Mouse (Mus musculus): ENCODE data around the gene Npcd. TPM values are rescaled to one million over a fixed set of nuclear protein-coding genes. Genes with fewer than 3 reads are reported as not detected.

The Npcd gene
- total RNA-seq, 2 experiments from 2014 or later = 0.55 TPM; not detected in 1

DNA sequence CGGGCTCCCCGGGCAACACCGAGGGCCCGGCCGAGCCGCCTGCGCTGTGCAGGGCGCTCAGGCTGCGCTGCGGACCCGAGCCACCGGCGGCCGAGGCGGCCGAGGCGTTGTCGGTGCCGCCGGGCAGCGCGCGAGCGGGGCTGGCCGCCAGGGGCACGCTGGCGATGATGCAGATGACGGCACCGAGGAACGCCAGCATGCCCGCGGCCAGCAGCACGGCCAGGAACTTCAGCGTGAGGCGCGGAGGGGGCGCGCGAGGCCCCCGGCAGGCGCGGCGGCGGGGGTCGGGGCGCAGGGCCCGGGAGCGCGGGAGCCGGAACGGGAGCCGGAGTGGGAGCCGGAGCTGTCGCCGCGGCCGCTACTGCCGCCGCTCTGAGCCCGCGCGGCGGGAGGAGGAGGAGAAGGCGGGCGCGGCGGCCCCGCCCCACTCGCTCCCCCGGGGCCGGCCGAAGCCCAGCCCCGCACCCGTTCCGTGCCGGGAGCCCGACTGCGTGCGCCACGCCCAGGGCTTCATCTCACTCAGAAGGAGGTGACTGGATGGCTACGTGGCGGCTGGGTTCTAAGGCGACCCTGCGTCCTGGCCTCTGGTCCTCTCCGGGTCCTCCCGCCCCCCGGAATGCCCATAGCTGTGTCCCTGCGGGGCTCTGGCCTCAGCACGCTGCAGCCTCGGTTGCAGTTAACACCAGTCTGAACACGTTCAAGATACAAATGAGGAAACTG is 29.5 kb downstream of the Npcd start, which contains the start of gene Nptxr:
Gene Nptxr (minus strand): TSS at position 415 of the 720 bp plus-strand sequence.
- peak; percentile 30 for DNase-seq (ENCODE audit: low spot score)

DNA sequence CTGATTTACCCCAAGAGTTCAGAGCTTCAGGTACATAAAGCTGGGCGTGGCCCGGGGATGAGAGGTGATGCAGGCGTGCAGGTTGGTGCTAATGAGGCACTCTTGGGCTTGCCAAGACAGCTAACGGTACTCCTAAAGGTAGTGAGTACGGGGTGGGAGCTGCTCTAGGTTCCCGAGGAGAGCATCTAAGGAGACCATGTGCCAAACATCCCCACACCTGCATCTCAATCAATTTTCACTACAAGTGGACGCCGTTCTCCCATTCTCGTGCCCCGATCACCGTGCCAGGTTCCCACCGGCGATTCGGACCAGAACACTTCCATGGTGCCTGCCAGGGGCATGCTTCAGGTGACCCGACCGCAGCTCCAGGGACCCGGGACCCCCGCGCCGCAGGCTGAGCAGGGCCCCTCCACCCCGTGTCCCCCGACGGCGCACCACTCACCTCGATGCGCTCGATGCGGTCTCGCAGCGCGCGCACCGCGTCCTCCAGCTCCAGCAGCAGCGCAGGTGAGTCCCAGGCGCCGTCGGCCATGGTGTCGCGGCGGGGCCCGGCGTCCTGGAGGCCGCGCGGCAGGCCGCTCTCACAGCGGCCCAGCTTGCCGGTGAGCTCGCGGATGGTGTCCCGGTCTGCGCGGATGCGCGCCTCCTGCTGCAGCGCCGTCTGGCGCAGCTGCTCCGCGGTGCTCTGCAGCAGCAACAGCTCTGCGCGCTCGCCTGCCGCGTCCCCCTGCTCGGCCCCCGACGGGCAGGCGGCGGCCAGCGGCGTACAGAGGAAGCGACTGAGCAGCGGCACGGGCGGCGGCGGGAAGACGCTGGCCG is 30.3 kb downstream of the Npcd start:
- no peak for DNase-seq (ENCODE audit: low spot score)

DNA sequence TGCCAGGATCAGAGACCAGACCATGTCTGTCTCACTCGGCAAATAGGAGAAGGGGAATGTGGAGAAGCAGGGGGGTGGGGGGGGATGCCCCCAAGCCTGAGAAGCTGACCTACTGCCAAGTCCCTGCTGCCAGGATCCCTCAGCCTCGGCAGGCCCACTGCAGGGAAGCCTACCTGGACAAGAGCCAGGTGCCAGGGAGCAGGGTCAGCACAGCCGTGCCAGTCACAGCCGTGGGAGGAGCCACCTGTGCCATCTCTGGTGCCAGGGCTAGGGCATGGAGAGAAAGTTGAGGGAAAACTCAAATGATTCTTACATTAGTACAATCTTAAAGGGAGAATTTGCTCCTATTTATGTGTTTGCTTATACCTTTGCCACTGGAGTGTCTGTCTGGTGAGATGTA is 31.7 kb downstream of the Npcd start:
- DNase-seq (ENCODE audit: low spot score) = no peak

DNA sequence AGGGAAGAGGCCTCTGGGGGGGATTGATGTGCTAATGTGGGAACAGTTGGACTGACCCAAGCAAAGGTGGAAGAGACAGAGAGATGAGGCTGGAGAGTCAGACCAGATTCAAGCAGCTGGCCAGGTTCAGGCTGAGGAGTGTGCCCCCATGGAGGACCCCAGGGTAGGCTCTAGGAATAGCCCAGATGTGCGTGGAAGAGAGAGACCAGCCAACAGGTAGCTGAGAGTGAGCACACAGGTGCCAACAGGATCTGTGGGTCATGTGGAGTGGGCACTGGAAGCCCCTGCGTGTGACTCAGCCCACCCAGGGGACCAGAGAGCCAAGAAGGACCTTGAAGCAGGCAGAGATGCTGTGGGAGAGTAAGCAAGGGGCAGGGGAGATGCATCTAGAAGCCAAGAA is 32.4 kb downstream of the Npcd start:
- DNase-seq (ENCODE audit: low spot score) = no peak

DNA sequence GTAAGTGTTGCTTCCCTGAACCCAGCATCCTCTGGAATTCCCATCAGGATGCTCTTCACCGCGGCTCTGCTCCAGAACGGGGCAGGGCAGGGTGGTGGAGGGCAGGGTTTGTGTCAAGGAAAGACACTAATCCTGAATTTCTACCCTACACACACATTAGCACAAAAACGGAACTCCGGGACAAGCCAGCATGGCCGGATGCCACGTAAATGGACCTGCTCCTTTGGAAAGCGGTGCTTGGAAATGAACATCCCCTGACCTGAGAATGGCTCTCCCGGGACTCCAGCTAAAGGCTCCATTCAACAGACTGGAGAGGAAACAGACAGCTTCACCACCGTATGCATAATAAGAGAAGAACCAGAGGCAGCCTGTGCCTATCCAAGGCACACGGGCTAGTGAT is 33.3 kb downstream of the Npcd start:
- DNase-seq (ENCODE audit: low spot score) = no peak

DNA sequence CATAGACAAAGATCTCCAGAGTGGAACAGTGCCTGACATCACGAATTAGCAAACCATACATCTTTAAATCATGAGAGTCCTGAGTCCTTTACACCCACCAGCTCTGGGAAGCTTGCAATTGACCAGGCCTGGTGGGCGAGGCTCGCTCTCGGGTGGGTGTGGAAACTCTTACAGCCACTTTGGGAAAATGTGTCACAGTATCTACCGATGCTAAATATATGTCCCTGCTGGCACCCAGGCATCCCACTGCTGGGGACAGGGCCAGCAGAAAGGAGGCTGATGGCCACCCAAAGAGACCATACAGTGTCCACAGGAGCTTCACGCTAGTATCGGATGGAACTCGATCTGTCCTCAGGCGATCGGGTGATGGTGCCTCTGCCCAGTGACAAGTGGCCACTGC is 35.4 kb downstream of the Npcd start:
- DNase-seq (ENCODE audit: low spot score) = no peak

DNA sequence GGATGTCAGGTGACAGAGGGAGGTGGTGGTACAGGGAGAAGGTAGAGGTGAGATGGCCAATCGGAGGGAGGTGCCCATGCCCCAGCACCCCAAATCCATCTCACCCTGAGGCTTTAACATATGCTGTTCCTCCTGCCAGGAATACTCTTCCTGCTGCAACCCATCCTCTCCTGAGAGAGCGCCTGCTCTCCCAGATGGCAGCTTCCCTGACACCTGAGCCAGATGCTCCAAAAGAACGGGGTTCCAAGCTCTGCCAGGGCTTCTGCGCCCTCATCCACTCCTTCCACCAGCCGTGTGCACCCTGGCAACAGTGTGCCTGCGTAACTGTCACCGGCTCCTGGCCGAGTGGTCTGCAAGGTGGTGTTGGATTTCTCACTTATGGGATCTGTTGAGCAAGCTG is 36.4 kb downstream of the Npcd start:
- DNase-seq (ENCODE audit: low spot score) = no peak

DNA sequence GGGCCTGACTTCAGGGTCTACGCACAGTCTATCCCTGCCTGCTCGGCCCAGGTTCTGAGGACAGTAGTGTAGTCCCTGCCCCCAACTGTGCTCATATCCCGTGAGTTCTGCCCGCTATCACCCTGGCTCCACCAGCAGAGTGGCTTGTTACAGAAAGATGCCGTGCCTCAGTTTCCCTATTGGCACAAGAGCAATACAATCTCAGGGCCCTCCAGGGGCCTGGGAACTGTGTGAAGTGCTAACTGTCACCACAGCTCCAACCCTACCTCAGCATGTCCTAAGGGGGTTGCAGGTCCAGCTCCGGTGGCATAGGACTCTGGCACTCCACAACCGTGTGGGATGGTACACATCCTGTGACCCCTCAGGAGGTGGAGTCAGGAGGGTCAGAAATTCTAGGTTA is 36.9 kb downstream of the Npcd start:
- no peak for DNase-seq (ENCODE audit: low spot score)

DNA sequence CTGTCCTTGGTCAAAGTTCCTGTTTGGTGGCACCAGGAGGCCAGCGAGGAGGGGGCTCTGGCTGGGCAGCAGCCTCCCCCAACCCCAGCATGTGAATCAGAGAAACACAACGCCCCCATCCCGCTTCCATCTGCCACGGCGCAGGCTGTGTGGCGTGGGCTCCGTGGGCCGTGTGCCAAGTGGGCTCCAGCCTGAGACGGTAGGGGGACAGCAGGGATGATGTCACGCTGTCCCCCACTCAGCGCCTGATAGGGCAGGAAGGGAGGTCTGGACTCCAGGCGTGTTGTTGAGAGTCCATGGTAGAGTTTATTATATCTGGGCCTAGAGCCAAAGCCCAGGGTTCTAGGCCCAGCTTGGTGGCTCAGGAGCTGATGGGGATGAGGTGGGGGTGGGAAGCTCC is 37.8 kb downstream of the Npcd start:
- DNase-seq (ENCODE audit: low spot score) = no peak

DNA sequence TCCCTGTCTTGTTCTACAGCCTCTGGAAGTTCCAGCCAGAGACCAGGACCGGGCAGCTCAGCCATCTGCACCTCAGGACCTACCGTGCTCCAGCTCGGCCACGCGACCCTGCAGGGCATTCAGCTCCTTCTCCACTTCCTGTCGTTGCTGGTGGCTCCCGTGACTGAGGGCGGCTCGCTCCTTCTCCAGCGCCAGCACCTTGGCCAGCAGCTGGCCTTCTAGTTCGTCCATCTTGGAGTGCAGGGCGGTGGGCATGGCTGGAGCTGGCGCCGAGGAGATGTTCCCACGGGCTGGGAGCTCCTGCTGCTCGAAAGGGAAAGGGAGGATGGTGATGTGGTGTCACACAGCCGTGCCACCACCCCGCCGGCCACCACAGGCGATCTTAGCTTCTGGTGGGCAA is 39.9 kb downstream of the Npcd start:
- DNase-seq (ENCODE audit: low spot score) = no peak

DNA sequence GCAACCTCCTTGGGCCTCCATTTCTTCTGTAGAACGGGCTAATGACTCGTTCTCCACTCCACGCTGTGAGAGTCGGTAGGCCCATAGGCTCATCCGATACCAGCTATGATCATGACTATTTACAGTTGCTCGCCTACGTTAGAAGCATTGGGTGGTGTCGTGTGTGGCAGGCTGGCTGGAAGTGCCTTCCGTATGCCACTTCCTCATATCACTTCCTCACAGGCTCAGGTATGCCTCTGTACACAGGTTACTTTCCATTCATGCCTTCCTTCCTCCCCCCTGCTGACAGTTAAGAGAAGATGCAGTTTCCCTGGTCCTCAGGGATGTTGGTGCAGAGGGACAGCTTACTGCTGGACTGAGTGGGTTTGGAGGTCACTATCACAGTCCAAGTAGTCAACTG is 41.0 kb downstream of the Npcd start:
- DNase-seq (ENCODE audit: low spot score) = no peak

DNA sequence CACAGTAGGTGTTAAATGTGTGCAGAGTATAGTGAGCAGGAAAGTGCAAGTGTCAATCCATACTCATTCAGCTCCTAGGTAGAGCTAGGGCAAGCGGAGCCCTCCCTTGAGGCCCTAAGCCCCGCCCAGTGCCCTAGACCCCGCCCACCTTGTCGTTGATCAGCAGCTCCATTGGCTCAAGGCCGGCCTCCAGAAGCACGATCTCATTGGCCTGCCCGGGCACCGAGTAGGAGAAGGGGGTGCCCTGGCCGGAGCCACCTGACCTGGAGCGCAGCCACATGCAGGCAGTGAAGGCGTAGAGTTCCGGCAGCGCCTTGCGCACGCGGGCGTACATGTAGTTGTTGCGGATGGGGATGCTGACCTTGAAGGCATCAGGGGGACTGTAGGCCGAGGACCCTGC is 41.6 kb downstream of the Npcd start:
- no peak for DNase-seq (ENCODE audit: low spot score)

DNA sequence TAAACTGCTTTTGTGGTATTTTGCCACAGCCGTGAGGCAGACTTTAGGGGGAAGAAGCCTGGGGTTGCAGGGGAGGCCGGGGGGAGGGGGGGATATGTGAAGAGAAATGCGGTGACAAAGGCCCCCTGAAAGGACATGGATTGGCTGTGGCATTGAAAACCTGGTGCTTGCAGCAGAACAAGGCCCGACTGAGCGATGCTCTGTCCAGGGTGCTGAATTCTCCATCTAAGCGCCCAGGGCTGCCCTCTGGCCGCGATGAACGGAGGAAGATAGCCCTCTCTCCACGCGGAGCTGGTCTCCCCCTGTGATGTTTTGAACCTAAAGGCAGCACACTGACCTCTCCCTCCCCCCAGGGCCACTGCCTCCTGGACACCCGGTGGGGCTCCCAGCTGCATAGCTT is 42.5 kb downstream of the Npcd start:
- DNase-seq (ENCODE audit: low spot score) = no peak

DNA sequence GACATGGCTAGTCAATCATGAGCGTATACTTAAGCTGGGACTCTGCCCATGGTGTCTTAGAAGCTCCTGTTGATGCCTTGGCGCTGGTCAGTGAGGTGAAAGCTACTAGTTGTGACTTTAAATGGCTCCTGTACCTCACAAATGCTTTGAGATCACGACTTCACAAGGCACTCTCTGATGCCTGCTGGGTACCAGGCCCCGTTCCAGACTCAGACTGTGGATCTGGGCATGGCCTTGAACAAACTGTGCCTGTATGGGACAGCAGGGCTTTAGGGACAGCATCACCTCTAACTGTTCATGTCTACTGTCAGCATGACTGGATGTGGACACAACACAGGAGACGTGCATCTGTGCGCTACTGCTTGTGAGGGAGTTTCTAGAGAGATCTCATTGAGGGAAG is 43.1 kb downstream of the Npcd start:
- DNase-seq (ENCODE audit: low spot score) = no peak

DNA sequence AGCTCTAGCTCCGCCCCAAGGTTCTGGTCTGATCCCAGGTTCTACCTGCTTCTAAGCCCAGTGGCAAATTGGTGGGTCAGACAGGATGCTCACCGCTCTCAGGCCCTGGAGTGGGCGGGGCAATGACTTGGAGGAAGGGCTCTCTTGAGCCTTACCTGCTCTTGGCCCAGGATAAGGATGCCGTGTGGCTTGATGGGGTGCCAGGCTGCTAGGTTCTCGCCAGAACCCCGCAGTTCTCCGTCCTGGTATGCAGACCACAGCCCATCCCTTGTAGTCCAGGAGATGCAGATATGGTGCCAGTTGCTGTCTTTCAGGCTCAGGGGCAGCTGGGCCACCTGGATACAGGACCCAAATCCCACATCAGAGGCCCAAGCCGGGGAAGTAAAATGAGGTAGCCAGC is 43.9 kb downstream of the Npcd start:
- DNase-seq (ENCODE audit: low spot score) = no peak

DNA sequence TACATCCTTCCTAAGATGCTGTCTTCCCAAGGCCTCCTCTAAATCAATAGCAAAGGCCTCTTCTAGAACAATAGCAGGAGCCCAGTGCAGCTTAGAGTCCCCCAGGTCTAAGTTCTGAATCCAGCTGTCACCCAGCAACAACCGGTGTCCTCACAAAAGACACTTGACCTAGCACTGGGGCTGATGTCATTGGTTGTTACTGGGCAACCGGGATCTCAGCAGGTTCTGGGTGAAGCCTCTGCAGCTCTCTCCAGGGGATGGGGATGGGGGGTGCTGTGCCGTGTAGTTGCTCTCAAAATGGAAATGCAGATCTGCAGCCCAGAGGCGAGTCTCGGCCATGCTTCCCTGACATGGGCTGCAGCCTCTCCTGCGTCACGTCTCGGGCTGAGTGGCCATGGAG is 46.2 kb downstream of the Npcd start:
- no peak for DNase-seq (ENCODE audit: low spot score)

DNA sequence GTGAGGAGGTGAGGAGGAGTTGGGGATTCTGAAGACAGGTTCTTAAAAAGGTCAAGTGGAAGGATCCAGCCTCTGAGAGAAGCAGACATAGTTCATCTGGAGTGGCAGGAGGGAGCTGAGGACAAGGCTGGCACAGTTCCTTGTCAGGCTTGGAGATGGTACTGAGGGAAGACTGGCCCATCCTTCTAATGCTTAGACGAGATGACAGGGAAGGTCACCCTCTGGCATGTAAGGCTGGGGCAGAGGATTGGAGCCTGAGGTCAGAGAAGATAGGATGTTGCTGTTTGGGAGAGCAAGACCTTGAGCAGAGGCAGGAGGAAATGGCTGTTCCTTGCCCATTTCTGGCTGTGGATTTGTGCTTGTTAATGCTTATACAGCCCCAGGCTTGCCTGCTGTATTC is 49.0 kb downstream of the Npcd start:
- DNase-seq (ENCODE audit: low spot score) = no peak

DNA sequence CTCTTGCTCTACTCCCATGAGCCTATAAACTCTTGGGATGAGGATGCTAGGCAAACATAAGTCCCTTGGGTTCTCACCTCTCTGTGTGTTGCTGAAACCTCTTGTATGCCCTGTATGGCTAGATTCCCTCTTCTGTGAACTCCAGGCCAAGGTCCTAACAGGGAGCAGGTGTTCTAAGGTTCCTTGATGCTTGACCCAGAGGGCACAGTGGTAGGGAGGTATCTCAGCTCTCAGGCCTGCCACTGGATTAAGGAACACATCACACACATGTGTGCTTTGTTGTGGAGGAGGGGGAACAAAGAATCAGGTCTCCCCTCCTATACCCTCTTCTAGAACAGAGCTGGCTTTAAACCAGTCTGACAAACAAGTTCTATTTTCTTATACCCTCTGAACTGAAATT is 56.3 kb downstream of the Npcd start, which contains the start of gene Dnal4:
Gene Dnal4 (minus strand): TSS at position 101 of the 400 bp plus-strand sequence.
- no peak for DNase-seq (ENCODE audit: low spot score)

DNA sequence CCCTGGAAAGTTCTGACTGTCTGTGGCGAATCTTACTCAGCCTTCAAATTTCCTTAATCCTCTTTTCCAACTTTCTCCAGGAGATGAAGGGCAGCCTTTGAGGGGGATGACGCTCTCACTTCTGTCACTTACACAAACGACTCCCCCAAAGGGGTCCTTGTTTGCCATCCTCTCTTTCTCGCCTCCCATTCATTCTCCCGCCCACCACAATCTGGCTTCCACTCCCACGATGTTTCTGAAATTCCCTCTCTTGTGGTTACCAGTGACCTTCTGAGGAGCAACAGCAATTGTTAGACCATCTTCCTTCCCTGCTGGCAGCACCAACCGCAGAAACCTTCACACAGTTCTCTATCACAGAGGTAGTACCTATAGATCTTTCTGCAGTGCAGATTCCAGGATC is 58.4 kb downstream of the Npcd start:
- no peak for DNase-seq (ENCODE audit: low spot score)

DNA sequence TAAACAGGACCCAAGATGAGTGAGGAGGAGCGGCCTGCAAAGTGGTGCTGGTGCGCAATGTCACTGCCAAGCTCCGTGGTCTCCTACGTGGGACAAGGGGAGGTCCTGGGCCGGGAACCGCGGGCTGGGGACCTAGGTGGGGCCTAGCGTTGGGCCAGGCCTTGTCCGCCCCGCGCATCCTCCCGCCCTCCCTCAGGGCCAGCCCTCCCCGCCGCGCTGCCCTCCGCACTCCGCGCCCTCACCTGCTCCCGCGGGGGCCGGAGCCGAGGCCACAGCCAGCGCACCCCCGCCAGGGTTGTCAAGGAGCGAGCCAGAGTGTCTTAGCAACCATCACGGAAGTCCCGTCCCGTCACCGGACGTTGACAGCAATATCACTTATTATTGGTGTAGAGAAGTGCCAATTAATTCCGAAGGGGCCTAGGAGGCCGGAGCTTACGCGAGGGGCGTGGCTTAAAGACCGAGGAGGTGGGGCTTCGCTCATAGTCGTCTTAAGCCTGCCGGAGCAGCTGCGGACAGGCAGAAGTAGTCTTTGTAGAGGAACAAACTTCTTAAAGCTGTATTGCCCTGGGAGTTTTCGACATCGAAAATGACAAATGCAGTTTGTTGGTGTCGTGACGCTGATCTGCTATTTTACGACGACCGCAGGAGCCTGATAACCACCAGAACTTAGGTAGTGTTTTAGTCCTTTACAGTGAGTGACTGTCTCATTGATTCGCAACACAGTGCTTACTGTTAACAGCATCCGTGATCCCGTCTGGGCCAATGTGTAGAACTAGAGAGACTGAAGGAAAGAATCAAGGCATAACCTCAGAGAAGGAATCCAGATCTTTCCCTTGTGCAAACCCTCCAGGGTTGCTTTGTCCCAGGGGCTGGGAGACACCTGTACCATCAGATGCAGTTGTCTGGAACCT is 59.7 kb downstream of the Npcd start:
- DNase-seq (ENCODE audit: low spot score) = peak; percentile 98

DNA sequence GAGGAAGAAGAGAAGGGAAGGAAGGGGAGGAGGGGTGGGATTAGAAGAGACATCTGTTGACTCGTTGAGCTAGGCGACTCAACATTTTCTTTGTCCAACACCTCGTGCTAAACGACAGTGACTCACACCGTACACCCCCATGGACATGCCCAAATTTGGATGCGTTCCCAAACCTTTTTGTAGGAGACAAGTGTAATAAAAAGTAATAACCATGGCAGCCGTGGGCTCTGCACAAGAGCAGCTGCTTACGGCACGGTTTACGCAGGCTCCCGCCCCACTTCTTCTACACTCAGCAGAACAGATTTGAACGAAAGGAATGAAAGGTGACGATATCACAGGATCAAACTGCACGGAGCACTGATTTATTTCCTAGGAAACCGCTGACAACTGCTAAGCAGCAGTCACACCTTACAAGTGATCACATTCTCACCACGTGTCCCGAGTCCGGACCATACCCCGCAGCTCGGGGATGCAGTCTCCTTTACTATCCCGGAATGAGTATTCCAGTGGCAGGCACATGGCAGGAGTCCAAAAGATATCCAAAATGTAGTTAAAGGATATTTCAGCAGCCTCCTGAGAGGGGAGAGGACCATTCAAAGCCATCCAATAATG is 63.3 kb downstream of the Npcd start:
- no peak for DNase-seq (ENCODE audit: low spot score)

DNA sequence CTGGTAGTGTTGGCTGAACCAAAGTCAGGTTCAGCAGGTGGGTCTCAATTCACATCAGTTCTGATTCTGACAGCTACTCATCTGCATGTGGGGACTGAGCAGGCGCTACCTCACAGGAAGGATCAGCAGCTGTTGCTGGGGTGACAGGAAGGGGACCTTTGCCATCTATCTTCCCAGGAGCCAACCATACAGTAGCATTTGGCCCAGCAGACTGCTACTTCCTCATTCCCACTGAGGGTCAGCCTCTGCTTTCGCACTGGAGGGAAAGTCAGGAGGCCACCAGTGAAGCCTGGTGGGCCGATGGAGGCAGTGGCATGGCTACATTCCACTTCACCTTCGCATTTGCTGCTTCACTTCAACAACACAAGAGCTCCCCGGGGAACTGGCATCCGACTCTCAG is 65.7 kb downstream of the Npcd start:
- no peak for DNase-seq (ENCODE audit: low spot score)

Data from gastrocnemius, adult 18-20 months (tissue).